Mouse (Mus musculus) gastrocnemius, postnatal 14 days (tissue): ENCODE data around the gene Ly75. TPM values are rescaled to one million over a fixed set of nuclear protein-coding genes. Genes with fewer than 3 reads are reported as not detected.

Experiments used
- DNase-seq: peaks from one replicate; pipeline ENCODE4 v3.0.0; 2021; ENCODE audit warnings: mixed read lengths
- intact Hi-C: fragments of 180-260 bp; cut with DNase I; formaldehyde crosslinking; loops from one replicate; pipeline ENCODE4 v1.15.1; 2025; ENCODE audit warnings: low total_unique reads
- total RNA-seq, 2 experiments: library from RNA; stranded (reverse); gene quantifications; 2 replicates each; pipeline ENCODE4 v1.2.3; 2021

Ly75 gene
- total RNA-seq, 2 experiments from 2014 or later, result 0.04 to 0.09 TPM

GRCm38 (mm10) chr2:60377260-60377659 is 5.8 kb downstream of the Ly75 start:
- DNase-seq, result no peak
- intact Hi-C loops, result no loop called here

- intact Hi-C loops, result no loop called here
Measured at GRCm38 (mm10) chr2:60375608-60376107, 7.4 kb downstream of the Ly75 start.

GRCm38 (mm10) chr2:60375126-60375525 is 8.0 kb downstream of the Ly75 start:
- intact Hi-C loops, result no loop called here
- no peak for DNase-seq

More at GRCm38 (mm10) chr2:60375608-60376107, 7.4 kb downstream of the Ly75 start:
- no peak for DNase-seq

DNA sequence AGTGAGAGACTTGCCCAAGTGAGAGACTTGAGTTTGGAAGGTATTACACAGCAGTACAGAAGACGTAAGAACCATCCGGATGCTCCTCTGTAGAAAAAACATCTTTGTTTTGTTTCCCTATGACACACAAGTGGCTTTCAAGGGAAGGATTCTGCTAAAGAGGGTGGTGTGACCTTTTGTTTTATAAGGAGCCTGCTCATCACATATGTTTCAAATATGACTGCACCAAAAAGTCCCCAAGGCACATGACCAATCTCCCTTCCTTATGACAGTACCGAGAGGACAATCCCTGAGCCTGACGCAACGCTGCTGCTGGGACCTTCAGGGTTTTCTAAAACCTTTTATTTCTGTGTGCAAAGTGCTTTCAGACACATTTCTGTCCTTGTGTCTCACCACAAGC is 12.9 kb downstream of the Ly75 start:
- intact Hi-C loops, result no loop called here
- DNase-seq, result no peak

- intact Hi-C loops, result no loop called here
- DNase-seq, result no peak
Measured at GRCm38 (mm10) chr2:60369454-60369853, 13.6 kb downstream of the Ly75 start.

DNA sequence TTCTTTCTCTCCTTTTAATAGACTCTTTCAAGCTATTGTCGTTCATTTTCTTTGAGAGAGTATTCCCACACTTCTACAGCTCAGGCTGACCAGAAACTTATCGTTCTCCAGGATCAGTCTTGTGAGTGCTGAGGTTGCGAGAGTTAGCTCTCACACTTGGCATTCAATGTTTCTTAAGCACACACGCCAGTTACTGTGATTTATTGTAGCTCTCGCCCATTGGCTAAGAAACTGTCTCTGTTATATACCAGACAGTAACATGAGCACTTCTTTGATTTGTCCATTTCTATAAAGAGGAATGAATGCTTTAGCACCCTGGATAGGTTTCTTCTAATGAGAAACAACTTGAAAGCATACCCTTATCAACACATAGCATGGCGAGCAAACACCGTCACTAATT is 15.2 kb downstream of the Ly75 start:
- intact Hi-C loops, result no loop called here
- no peak for DNase-seq

- intact Hi-C loops, result no loop called here
- DNase-seq, result no peak
Measured at GRCm38 (mm10) chr2:60367204-60367603, 15.9 kb downstream of the Ly75 start.

DNA sequence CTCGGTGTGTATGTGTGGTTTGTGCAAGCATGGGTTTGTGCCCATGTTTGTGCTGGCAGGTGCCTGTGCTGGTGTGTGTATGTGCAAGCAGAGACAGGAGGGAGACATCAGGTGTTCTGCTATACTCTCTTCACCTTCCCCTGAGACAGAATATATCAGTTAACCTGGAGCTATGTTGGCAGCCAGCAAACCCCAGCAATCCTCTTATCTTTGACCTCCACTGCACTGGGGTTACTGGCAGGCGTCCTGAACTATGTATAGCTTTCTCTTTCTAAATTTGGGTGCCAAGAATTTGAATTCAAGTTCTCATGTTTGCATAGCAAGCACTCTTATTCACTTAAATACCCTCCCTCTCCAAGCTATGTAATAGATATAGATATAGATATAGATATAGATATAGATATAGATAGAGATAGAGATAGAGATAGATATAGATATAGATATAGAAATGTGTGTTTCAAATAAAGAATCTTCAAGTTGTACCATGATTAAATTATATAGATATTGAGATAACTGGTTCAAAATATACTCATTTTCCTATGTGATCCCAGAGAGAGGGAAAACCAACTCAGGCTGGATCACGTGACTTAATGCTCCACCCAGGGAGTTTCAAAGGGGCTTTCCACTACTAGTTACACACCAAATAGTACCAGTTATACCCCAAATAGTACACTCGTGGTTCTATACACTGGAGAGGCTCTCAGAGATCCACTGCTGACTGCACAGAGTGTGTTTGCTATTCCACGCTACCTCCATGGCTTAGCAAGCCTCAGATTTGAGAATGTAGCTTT is 17.1 kb downstream of the Ly75 start:
- DNase-seq, result no peak
- intact Hi-C loops, result no loop called here

DNA sequence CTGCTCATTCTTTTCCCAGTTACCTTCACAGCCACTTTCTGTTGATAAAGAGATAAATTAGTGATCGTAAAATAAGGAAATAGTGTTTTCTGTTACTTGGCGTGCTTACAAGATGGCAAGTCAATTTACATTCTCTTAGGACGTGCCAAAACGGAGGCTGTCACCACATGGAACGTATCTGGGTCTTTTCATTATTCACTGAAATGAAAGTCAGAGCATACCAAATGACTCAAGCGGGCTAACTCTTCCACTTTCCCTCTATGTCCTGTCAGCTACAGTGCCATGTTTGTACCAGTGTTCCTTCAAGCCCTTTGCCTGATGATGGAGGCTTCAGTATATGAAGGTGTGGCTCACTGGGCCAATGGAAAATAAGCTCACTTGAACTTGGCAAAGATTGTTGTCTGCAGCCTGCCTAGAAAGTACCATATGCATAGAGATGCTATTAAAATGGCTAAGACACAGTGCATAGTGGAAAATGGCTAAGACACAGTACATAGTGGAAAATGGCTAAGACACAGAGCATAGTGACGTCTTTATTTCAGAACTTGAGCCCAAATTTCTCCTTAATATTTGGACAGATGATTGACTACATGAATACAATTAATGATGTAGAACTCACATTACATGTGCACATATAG is 17.8 kb downstream of the Ly75 start:
- DNase-seq, result no peak
- intact Hi-C loops, result no loop called here

DNA sequence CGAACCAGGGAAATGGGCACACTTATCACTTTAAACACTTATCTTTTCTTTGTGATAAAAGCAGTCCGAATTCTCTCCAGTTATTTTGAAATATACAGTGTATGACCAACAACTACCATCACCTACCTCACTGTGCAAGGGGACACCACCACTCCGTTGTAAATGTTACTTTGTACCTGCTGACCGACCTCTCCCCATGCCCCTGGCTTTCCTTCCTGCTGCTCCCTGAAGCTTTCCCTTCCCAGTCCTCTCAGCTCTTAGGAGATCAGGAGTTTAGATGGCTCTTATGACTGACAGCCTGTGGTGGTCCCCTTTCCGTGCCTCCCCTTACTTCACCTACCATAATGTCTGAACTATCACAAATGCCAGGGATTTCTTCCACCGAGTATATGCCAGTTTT is 21.0 kb downstream of the Ly75 start:
- no peak for DNase-seq
- intact Hi-C loops, result no loop called here

GRCm38 (mm10) chr2:60359796-60360195 is 23.3 kb downstream of the Ly75 start:
- intact Hi-C loops, result no loop called here
- no peak for DNase-seq

- no peak for DNase-seq
- intact Hi-C loops, result no loop called here
Measured at GRCm38 (mm10) chr2:60355388-60355683, 27.8 kb downstream of the Ly75 start.

DNA sequence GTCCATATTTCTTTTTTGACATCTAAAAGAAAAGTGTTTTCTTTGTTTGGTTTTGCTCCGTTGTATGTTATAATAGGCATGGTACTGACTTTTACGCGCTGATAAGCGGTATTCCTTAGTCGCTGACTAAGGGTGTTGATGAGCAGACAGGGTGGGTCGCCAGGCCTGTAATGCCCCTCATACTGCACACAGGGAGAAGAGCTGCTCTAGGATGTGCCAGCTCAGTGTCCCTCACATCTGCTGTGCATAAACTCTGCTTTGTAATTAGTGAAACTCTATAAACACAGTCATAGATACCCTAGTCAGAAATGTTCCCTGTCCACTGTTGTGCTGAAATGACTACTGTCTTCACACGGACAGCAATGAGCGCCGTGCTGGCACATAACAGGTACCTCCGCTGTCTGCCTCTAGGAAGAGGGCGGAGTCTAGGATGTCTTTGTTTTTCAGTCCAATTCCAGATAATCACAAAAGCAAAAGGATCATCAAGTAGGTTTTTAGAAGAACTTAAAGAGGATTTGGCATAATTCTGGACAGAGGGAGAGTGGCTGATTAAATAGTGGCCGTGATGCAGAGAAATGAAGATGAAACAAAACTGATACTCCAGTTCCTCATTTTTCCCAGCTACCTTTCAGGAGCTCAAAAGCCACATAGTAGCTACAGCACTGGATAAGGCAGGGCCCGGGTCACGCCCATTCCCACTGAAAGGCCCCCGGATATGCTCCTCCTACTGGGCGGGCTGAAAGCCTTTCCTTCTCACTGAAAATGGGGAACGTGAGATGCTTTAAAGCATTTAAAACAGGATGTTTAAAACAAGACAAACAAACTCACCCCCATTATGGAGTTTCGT is 28.3 kb downstream of the Ly75 start:
- DNase-seq, result no peak
- intact Hi-C loops, result no loop called here

- DNase-seq, result no peak
- intact Hi-C loops, result no loop called here
Measured at GRCm38 (mm10) chr2:60352296-60352695, 30.8 kb downstream of the Ly75 start.

DNA sequence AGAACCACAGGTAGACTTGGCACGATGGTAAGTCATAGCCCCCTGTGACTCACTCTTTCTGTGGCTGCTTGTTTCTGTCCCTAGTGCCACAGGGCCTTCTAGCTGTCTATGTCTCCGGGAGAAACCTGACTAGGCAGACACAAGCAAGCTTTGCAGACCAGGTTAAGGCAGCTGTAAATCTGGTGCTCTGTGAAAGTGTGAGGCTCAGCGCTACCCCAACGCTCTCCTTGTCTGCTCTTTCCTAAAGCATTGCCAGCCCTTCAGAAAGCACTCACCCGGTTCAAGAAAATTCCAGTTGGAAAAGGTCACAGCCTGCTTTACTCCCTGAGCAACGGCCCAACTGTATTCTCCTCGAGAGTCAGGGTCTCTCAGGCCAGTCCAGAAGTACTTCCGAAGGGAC is 31.3 kb downstream of the Ly75 start:
- DNase-seq, result no peak
- intact Hi-C loops, result no loop called here

GRCm38 (mm10) chr2:60347875-60348274 is 35.2 kb downstream of the Ly75 start:
- DNase-seq, result no peak
- intact Hi-C loops, result no loop called here

DNA sequence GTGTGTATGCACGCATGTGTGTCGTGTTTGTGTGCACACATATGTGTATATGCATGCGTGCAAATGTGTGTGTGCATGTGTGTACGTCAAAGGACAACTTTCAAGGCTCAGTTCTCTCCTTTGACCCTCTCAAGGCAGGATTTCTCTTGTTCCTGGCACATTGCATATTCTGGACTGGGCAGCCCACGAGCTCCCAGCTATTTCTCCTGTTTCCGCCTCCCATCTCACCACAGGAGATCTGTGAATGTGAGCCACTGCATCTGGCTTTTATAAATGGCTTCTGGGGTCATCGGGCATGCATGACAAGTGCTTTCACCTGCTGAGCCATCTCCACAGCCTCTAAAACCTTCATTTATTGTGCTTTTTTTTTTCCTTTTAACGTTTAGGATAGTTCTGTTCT is 36.6 kb downstream of the Ly75 start:
- intact Hi-C loops, result no loop called here
- no peak for DNase-seq

GRCm38 (mm10) chr2:60345717-60346116 is 37.4 kb downstream of the Ly75 start:
- no peak for DNase-seq
- intact Hi-C loops, result no loop called here

DNA sequence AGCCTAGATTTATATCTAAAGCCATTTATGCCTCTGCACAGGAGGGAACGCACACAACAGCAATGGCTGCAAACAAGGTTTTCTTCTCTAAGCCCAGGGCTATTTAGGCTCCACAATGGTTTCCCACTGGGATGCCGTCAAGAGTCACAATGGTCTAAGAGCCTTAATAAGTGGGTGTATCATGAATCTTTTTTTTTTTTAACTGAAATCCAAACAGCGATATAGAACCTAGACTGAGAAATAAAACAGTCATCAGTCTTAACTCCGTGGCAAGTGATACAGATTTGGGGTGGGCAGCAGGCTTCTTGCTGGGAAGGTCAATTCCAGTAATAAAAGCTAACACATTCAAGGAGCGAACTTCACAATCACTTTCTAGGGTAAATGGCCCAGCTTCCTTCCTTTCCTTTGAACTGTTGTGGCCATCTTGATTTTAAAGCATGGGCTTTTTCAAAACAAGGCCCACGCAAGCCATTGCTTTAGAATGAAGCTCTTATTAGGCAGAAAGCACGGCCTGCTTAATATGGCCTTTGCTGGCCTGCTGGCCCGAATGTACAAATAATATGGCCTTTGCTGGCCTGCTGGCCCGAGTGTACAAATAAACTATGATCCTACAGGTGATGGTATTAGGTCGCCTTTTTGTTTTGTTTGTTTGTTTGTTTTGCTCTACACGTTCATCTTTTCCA is 39.4 kb downstream of the Ly75 start:
- no peak for DNase-seq
- intact Hi-C loops, result no loop called here
